Mouse (Mus musculus): ENCODE results near the gene Nhsl1. TPM values are rescaled to one million over a fixed set of nuclear protein-coding genes. Genes with fewer than 3 reads are reported as not detected.
A peak's percentile ranks its signal among the peaks of the same experiment; 100 is the strongest.

Gene Nhsl1
- polyA plus RNA-seq (2015; fragmentation: Nextera tagmentation; extraction: Ambion mirVana), result 8.1 and 8.2 TPM in 2 replicates

GRCm38 (mm10) chr10:18318916-18319481 is at the start of gene Nhsl1:
Nhsl1 (plus strand) TSS chr10:18318985.
- H3K27me3 ChIP-seq, result no peaks in the 10 kb centered on the region
- no peaks in the 10 kb centered on the region for H3K36me3 ChIP-seq
- H3K4me1 ChIP-seq, result peaks cover 17% of the 10 kb centered on the region
- WGBS, result under 1% methylated on average over 63 of the region's 63 CpGs
- no peaks in the 10 kb centered on the region for H3K9me3 ChIP-seq
- peak within 1 kb of the TSS; percentile 86 for H3K4me2 ChIP-seq
- peak within 1 kb of the TSS; percentile 83 for H3K4me3 ChIP-seq
- H3K27ac ChIP-seq, result peak within 1 kb of the TSS; percentile 80
- peak within 1 kb of the TSS; percentile 91 for H3K9ac ChIP-seq
- ATAC-seq (ENCODE audit: insufficient number of reproducible peaks, insufficient read depth, low FRiP score, low TSS enrichment, low read depth), result peak; percentile 61

- H3K4me2 ChIP-seq, result no peak overlapping the region
- no peak overlapping the region for H3K27ac ChIP-seq
- no peak overlapping the region for H3K9ac ChIP-seq
- H3K9me3 ChIP-seq, result no peaks in the 10 kb centered on the region
- H3K27me3 ChIP-seq, result no peaks in the 10 kb centered on the region
- H3K4me1 ChIP-seq, result no peaks in the 10 kb centered on the region
- ATAC-seq (ENCODE audit: insufficient number of reproducible peaks, insufficient read depth, low FRiP score, low TSS enrichment, low read depth), result no peak
- no peak overlapping the region for H3K4me3 ChIP-seq
- no peaks in the 10 kb centered on the region for H3K36me3 ChIP-seq
- WGBS, result 83% methylated on average over 4 of the region's 4 CpGs
Measured at GRCm38 (mm10) chr10:18276090-18276734, 42.6 kb upstream of the Nhsl1 start.

- no peak for ATAC-seq (ENCODE audit: insufficient number of reproducible peaks, insufficient read depth, low FRiP score, low TSS enrichment, low read depth)
- H3K4me2 ChIP-seq, result no peak overlapping the region
Measured at GRCm38 (mm10) chr10:18283991-18284390, 34.8 kb upstream of the Nhsl1 start.

GRCm38 (mm10) chr10:18289512-18289911 is 29.3 kb upstream of the Nhsl1 start:
- WGBS, result 62% methylated on average over 1 of the region's 1 CpGs
- no peak for ATAC-seq (ENCODE audit: insufficient number of reproducible peaks, insufficient read depth, low FRiP score, low TSS enrichment, low read depth)
- no peaks in the 10 kb centered on the region for H3K4me1 ChIP-seq

More at GRCm38 (mm10) chr10:18283991-18284390, 34.8 kb upstream of the Nhsl1 start:
- H3K36me3 ChIP-seq, result no peaks in the 10 kb centered on the region
- H3K27ac ChIP-seq, result no peak overlapping the region
- no peaks in the 10 kb centered on the region for H3K27me3 ChIP-seq
- 84% methylated on average over 5 of the region's 5 CpGs for WGBS
- no peaks in the 10 kb centered on the region for H3K9me3 ChIP-seq
- H3K9ac ChIP-seq, result no peak overlapping the region
- H3K4me1 ChIP-seq, result no peaks in the 10 kb centered on the region
- H3K4me3 ChIP-seq, result no peak overlapping the region

GRCm38 (mm10) chr10:18305106-18305505 is 13.7 kb upstream of the Nhsl1 start:
- H3K4me2 ChIP-seq, result no peak overlapping the region
- no peak overlapping the region for H3K9ac ChIP-seq
- WGBS, result 75% methylated on average over 5 of the region's 5 CpGs
- H3K27me3 ChIP-seq, result no peaks in the 10 kb centered on the region
- H3K9me3 ChIP-seq, result no peaks in the 10 kb centered on the region
- H3K36me3 ChIP-seq, result no peaks in the 10 kb centered on the region
- no peak for ATAC-seq (ENCODE audit: insufficient number of reproducible peaks, insufficient read depth, low FRiP score, low TSS enrichment, low read depth)
- no peaks in the 10 kb centered on the region for H3K4me1 ChIP-seq
- H3K27ac ChIP-seq, result no peak overlapping the region
- no peak overlapping the region for H3K4me3 ChIP-seq

More at GRCm38 (mm10) chr10:18289512-18289911, 29.3 kb upstream of the Nhsl1 start:
- Histone ChIP-seq H3K4me2 (no peak overlapping the region), H3K27ac (no peak overlapping the region), H3K9me3 (no peaks in the 10 kb centered on the region), H3K36me3 (no peaks in the 10 kb centered on the region), H3K4me3 (no peak overlapping the region), H3K27me3 (no peaks in the 10 kb centered on the region), H3K9ac (no peak overlapping the region)

GRCm38 (mm10) chr10:18315071-18315470 is 3.7 kb upstream of the Nhsl1 start:
- Histone ChIP-seq H3K4me1 (peaks cover 17% of the 10 kb centered on the region), H3K9ac (no peak overlapping the region), H3K27ac (no peak overlapping the region), H3K36me3 (no peaks in the 10 kb centered on the region), H3K4me3 (no peak overlapping the region), H3K27me3 (no peaks in the 10 kb centered on the region), H3K9me3 (no peaks in the 10 kb centered on the region), H3K4me2 (no peak overlapping the region)
- WGBS, result 93% methylated on average over 1 of the region's 1 CpGs
- no peak for ATAC-seq (ENCODE audit: insufficient number of reproducible peaks, insufficient read depth, low FRiP score, low TSS enrichment, low read depth)

- H3K36me3 ChIP-seq, result no peaks in the 10 kb centered on the region
- H3K9me3 ChIP-seq, result no peaks in the 10 kb centered on the region
- no peaks in the 10 kb centered on the region for H3K27me3 ChIP-seq
- peak overlapping the region; percentile 83 for H3K4me3 ChIP-seq
- H3K4me2 ChIP-seq, result peak overlapping the region; percentile 86
- no peak for ATAC-seq (ENCODE audit: insufficient number of reproducible peaks, insufficient read depth, low FRiP score, low TSS enrichment, low read depth)
- peaks cover 17% of the 10 kb centered on the region for H3K4me1 ChIP-seq
- H3K27ac ChIP-seq, result no peak overlapping the region
- 24% methylated on average over 10 of the region's 10 CpGs for WGBS
- H3K9ac ChIP-seq, result no peak overlapping the region
Measured at GRCm38 (mm10) chr10:18317521-18317920, 1.3 kb upstream of the Nhsl1 start.

- ATAC-seq (ENCODE audit: insufficient number of reproducible peaks, insufficient read depth, low FRiP score, low TSS enrichment, low read depth), result peak; percentile 75
- H3K4me1 ChIP-seq, result peaks cover 17% of the 10 kb centered on the region
- 1% methylated on average over 57 of the region's 89 CpGs for WGBS
- no peaks in the 10 kb centered on the region for H3K36me3 ChIP-seq
- H3K4me2 ChIP-seq, result peak overlapping the region; percentile 86
- H3K27me3 ChIP-seq, result no peaks in the 10 kb centered on the region
- no peaks in the 10 kb centered on the region for H3K9me3 ChIP-seq
- peak overlapping the region; percentile 80 for H3K27ac ChIP-seq
- peak overlapping the region; percentile 91 for H3K9ac ChIP-seq
- peak overlapping the region; percentile 83 for H3K4me3 ChIP-seq
Measured at GRCm38 (mm10) chr10:18317961-18318915, 547 bp upstream of the Nhsl1 start.

- H3K4me1 ChIP-seq, result peaks cover 17% of the 10 kb centered on the region
- WGBS, result 23% methylated on average over 4 of the region's 4 CpGs
- no peaks in the 10 kb centered on the region for H3K9me3 ChIP-seq
- H3K4me2 ChIP-seq, result peak overlapping the region; percentile 86
- no peak overlapping the region for H3K27ac ChIP-seq
- H3K27me3 ChIP-seq, result no peaks in the 10 kb centered on the region
- H3K4me3 ChIP-seq, result peak overlapping the region; percentile 83
- peak overlapping the region; percentile 91 for H3K9ac ChIP-seq
- no peak for ATAC-seq (ENCODE audit: insufficient number of reproducible peaks, insufficient read depth, low FRiP score, low TSS enrichment, low read depth)
- H3K36me3 ChIP-seq, result no peaks in the 10 kb centered on the region
Measured at GRCm38 (mm10) chr10:18319691-18320090, 906 bp downstream of the Nhsl1 start.

GRCm38 (mm10) chr10:18321861-18322260 is 3.1 kb downstream of the Nhsl1 start:
- Histone ChIP-seq H3K9me3 (no peaks in the 10 kb centered on the region), H3K36me3 (no peaks in the 10 kb centered on the region), H3K4me3 (no peak overlapping the region), H3K4me2 (no peak overlapping the region), H3K27ac (no peak overlapping the region), H3K4me1 (peaks cover 17% of the 10 kb centered on the region), H3K9ac (no peak overlapping the region), H3K27me3 (no peaks in the 10 kb centered on the region)
- 81% methylated on average over 6 of the region's 6 CpGs for WGBS
- ATAC-seq (ENCODE audit: insufficient number of reproducible peaks, insufficient read depth, low FRiP score, low TSS enrichment, low read depth), result no peak

GRCm38 (mm10) chr10:18323701-18324100 is 4.9 kb downstream of the Nhsl1 start:
- H3K4me1 ChIP-seq, result peaks cover 12% of the 10 kb centered on the region
- H3K27ac ChIP-seq, result no peak overlapping the region
- no peak for ATAC-seq (ENCODE audit: insufficient number of reproducible peaks, insufficient read depth, low FRiP score, low TSS enrichment, low read depth)
- no peak overlapping the region for H3K4me2 ChIP-seq
- H3K36me3 ChIP-seq, result no peaks in the 10 kb centered on the region
- 53% methylated on average over 4 of the region's 4 CpGs for WGBS
- H3K9me3 ChIP-seq, result no peaks in the 10 kb centered on the region
- H3K27me3 ChIP-seq, result no peaks in the 10 kb centered on the region
- H3K4me3 ChIP-seq, result no peak overlapping the region
- no peak overlapping the region for H3K9ac ChIP-seq
